Mouse (Mus musculus) forebrain, embryonic 14.5 days (tissue): ENCODE results near the gene Fen1. TPM values are rescaled to one million over a fixed set of nuclear protein-coding genes. Genes with fewer than 3 reads are reported as not detected.

ENCODE experiments used
- ATAC-seq: fragments of 200-750 bp; cut with Nextera tagmentation; 2 replicates; pipeline ENCODE4 v1.8.0; 2017; ENCODE audit warnings: mild to moderate bottlenecking, moderate library complexity
- DNase-seq: peaks from one replicate; pipeline ENCODE4 v3.0.0-alpha.2; 2015; ENCODE audit warnings: low spot score
- H3K27ac ChIP-seq: fragments of 300-500 bp; sonication (generic); 2 replicates; pipeline ENCODE4 v1.5.1; 2014; ENCODE audit warnings: low read depth, mild to moderate bottlenecking, control low read depth, low read length, moderate library complexity
- H3K27me3 ChIP-seq: fragments of 300-500 bp; sonication (generic); replicated peaks from 2 replicates; pipeline ENCODE4 v1.6.1; 2014; ENCODE audit warnings: low read length, control low read depth, mixed read lengths; ENCODE audit not compliant: control insufficient read depth, insufficient read depth
- H3K36me3 ChIP-seq: fragments of 300-500 bp; sonication (generic); 2 replicates; pipeline ENCODE4 v1.6.1; 2014; ENCODE audit warnings: low read length, control low read depth; ENCODE audit not compliant: control insufficient read depth, insufficient read depth
- H3K4me1 ChIP-seq: fragments of 300-500 bp; sonication (generic); 2 replicates; pipeline ENCODE4 v1.6.1; 2014; ENCODE audit warnings: antibody characterized with exemption, low read length, control low read depth; ENCODE audit not compliant: control insufficient read depth, insufficient read depth
- H3K4me2 ChIP-seq: fragments of 300-500 bp; sonication (generic); 2 replicates; pipeline ENCODE4 v1.6.1; 2014; ENCODE audit warnings: mild to moderate bottlenecking, control low read depth, low read length
- H3K4me3 ChIP-seq: fragments of 300-500 bp; sonication (generic); 2 replicates; pipeline ENCODE4 v1.5.1; 2014; ENCODE audit warnings: low read depth, low read length, control low read depth
- H3K9ac ChIP-seq: fragments of 300-500 bp; sonication (generic); 2 replicates; pipeline ENCODE4 v1.6.1; 2014; ENCODE audit warnings: mild to moderate bottlenecking, low read length, control low read depth, moderate library complexity
- H3K9me3 ChIP-seq: fragments of 300-500 bp; sonication (generic); replicated peaks from 2 replicates; pipeline ENCODE4 v1.6.1; 2016; ENCODE audit warnings: low read length, control low read depth, mixed read lengths; ENCODE audit not compliant: control insufficient read depth
- WGBS: fragments of 180-500 bp; shearing (Covaris S2); extraction: QIAGEN DNeasy Blood & Tissue Kit; methylation state at CpG from one replicate; pipeline ENCODE4 v1.1.7; 2014; 5-methylcytosine and 5-hydroxymethylcytosine counted together
- microRNA-seq: library from miRNA; unstranded; fragments of <30 nt; microRNA quantifications from one replicate; pipeline ENCODE4, GENCODE M21; 2016
- polyA plus RNA-seq: library from polyadenylated mRNA; unstranded; fragments of >200 nt; fragmentation: Nextera tagmentation; extraction: Ambion mirVana; gene quantifications from 2 replicates; pipeline ENCODE4 v1.2.1, GENCODE M21; 2014

The Fen1 gene
- polyA plus RNA-seq, 1 experiment from 2014 or later: 63.9 TPM

GRCm38 (mm10) chr19:10149189-10149588 lies 54.8 kb downstream of the Fen1 start:
- no peaks in the 10 kb centered on the region for H3K27me3 ChIP-seq
- no peaks in the 10 kb centered on the region for H3K4me1 ChIP-seq
- H3K4me2 ChIP-seq: no peak overlapping the region
- no peak overlapping the region for H3K9ac ChIP-seq
- WGBS: 57% methylated on average over 3 of the region's 3 CpGs
- no peaks in the 10 kb centered on the region for H3K36me3 ChIP-seq
- ATAC-seq (no peak), DNase-seq (no peak)
- no peak overlapping the region for H3K4me3 ChIP-seq
- no peaks in the 10 kb centered on the region for H3K9me3 ChIP-seq
- H3K27ac ChIP-seq: no peak overlapping the region

Small RNA genes lying within 50 kb of the gene (microRNA-seq; reads per million reads assigned to microRNA genes)
- gene Mir6993: 0.40 reads per million

Other genes with a start within 250 kb of the Fen1 start
- gene Fth1, start 223.6 kb downstream of the Fen1 start, polyA plus RNA-seq: 1,442 and 1,550 TPM in 2 replicates
- 1.1 and 1.4 TPM in 2 replicates for gene Best1, start 202.5 kb downstream of the Fen1 start, polyA plus RNA-seq
- 20.6 and 21.5 TPM in 2 replicates for gene Rab3il1, start 202.5 kb downstream of the Fen1 start, polyA plus RNA-seq
- 9.6 and 12.5 TPM in 2 replicates for gene Fads3, start 162.6 kb downstream of the Fen1 start, polyA plus RNA-seq
- 71.1 and 71.5 TPM in 2 replicates for gene Fads2, start 102.4 kb downstream of the Fen1 start, polyA plus RNA-seq
- 104 and 125 TPM in 2 replicates for gene Fads1, start 21.3 kb downstream of the Fen1 start, polyA plus RNA-seq
- 380 and 505 TPM in 2 replicates for gene Tmem258, start 155 bp downstream of the Fen1 start, polyA plus RNA-seq
- gene Myrf, start 36.6 kb upstream of the Fen1 start, polyA plus RNA-seq: 0.20 and 0.40 TPM in 2 replicates
- 3.6 and 5.8 TPM in 2 replicates for gene Dagla, start 100.7 kb upstream of the Fen1 start, polyA plus RNA-seq
- gene Syt7, start 184.9 kb upstream of the Fen1 start, polyA plus RNA-seq: 5.8 and 6.1 TPM in 2 replicates